Mouse (Mus musculus) heart, adult 10 weeks (tissue): Measurements from ENCODE around the gene Olfr512. TPM values are rescaled to one million over a fixed set of nuclear protein-coding genes. Genes with fewer than 3 reads are reported as not detected.

Experiments
- polyA plus RNA-seq: library from polyadenylated mRNA; stranded (reverse); fragments of 350-450 nt; fragmentation: Illumina TruSeq; extraction: RNeasy Lipid Tissue Mini Kit (QIAGEN cat#74804); gene quantifications from one replicate; pipeline ENCODE4 v1.2.3, GENCODE M21; 2014; ENCODE audit warnings: low read depth, low replicate concordance

The Olfr512 gene
- not detected for polyA plus RNA-seq

DNA sequence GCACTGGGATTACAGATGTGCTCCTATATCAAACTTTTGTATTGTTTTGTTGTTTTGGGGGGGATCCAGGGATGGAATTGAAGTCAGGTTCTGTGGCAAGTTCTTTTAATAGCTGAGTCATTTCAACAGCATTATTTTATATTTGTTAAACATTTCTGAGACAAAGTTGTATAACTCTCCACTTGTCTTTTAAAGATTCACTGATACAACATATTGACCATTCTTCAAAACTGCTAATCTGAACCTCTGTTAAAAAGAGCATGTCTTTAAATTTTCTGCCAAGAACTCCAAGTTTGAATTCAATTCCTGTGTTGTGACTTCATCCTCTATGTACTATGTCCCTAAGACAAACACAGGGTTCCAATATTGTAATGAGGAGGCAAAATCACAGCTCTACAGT, at the start of gene Olfr512:
Olfr512 (plus strand) TSS at position 301 of the 400 bp plus-strand sequence.

DNA sequence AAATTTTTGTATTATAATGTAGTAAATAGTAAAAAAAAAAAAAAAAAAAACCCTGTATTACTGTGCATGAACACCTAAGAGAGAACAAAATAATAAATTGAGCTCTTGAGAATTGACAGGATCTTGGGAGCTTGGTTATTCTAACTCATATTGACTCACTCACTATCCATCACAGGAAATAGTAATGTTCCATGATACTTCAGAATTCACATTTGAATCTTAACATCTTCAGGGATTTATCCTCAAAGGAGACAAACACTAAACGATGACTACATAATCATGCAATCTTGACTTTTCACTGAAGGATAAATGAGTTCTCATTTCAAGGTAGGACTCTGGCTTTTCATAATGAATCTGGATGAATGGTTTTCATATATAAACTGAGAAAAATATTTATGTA, 47.0 kb upstream of the Olfr512 start, which contains the start of gene Olfr510:
Olfr510 (plus strand) TSS at position 301 of the 400 bp plus-strand sequence.

DNA sequence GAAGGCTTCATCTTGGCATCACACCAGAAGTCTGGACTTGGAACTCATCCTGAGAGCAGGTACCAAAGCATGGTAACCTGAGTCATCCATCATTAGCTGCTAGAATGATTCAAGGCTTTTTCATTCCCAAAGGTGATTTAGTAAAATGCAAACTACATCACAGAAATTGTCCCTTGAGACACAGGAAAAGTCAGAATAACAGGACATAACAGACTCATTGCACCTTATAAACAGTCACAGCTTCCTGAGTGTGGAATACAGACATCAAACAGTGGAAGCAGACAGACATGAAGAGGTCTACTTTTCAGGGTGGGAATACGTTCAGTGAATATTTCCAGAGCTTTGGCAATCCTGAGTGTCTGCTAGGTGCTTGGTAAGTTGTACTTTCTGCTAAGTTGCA, 37.6 kb downstream of the Olfr512 start, which contains the start of gene Olfr513:
Olfr513 (plus strand) TSS at position 301 of the 400 bp plus-strand sequence.

Other genes with a start within 250 kb of the Olfr512 start
- gene Olfr498, start 248.0 kb upstream of the Olfr512 start, polyA plus RNA-seq = not detected
- not detected for gene Olfr502, start 188.3 kb upstream of the Olfr512 start, polyA plus RNA-seq
- not detected for gene Olfr503, start 168.8 kb upstream of the Olfr512 start, polyA plus RNA-seq
- not detected for gene Olfr504, start 147.5 kb upstream of the Olfr512 start, polyA plus RNA-seq
- not detected for gene Olfr506, start 102.5 kb upstream of the Olfr512 start, polyA plus RNA-seq
- not detected for gene Olfr507, start 91.5 kb upstream of the Olfr512 start, polyA plus RNA-seq
- not detected for gene Olfr508, start 83.3 kb upstream of the Olfr512 start, polyA plus RNA-seq
- gene Olfr509, start 61.4 kb upstream of the Olfr512 start, polyA plus RNA-seq = not detected
- gene Olfr510, start 46.9 kb upstream of the Olfr512 start, polyA plus RNA-seq = not detected
- gene Olfr513, start 37.7 kb downstream of the Olfr512 start, polyA plus RNA-seq = not detected
- not detected for gene Olfr514, start 112.7 kb downstream of the Olfr512 start, polyA plus RNA-seq
- not detected for gene Olfr516, start 137.2 kb downstream of the Olfr512 start, polyA plus RNA-seq
- not detected for gene Olfr517, start 159.1 kb downstream of the Olfr512 start, polyA plus RNA-seq
- not detected for gene Olfr518, start 171.7 kb downstream of the Olfr512 start, polyA plus RNA-seq
- gene Olfr519, start 181.1 kb downstream of the Olfr512 start, polyA plus RNA-seq = not detected
- 18.9 TPM for gene Nlrp10, start 216.9 kb downstream of the Olfr512 start, polyA plus RNA-seq
- gene Eif3f, start 221.1 kb downstream of the Olfr512 start, polyA plus RNA-seq = 84.8 TPM
- 0.52 TPM for gene Tub, start 237.0 kb downstream of the Olfr512 start, polyA plus RNA-seq